Mouse (Mus musculus): ENCODE measurements around the gene Gm5965. TPM values are rescaled to one million over a fixed set of nuclear protein-coding genes. Genes with fewer than 3 reads are reported as not detected.
"Not testable (repeated sequence)": the region's sequence is repeated elsewhere in the genome, so short reads cannot be mapped to it uniquely, and the experiment has no call there.

Gm5965 gene
- total RNA-seq (2021): not detected

DNA sequence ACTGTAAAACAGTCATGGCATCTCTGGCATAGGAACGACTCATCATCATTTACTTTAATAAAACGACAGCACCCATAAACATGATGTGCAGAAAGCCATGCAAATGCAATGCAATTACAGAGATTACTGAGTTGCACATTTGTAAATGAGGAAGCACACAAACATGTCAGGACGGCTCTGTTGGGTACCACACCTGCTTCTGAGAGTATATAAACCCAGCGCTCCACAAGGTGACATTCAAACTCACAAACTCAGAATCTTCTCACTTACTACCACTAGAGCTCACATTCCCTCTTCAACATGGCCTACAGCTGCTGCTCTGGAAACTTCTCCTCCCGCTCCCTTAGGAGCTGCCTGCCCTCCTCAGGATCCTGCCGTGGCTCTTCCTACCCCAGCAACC is at the start of gene Gm5965:
Gene Gm5965, plus strand, starts transcription at position 301 of the 400 bp plus-strand sequence.
- no peak for DNase-seq

GRCm38 (mm10) chr16:88728812-88729275 is 48.9 kb upstream of the Gm5965 start, which contains the start of gene Krtap13-1:
TSS of gene Krtap13-1 (plus strand) at chr16:88728862.
- peak; percentile 8 to 37 for DNase-seq

DNA sequence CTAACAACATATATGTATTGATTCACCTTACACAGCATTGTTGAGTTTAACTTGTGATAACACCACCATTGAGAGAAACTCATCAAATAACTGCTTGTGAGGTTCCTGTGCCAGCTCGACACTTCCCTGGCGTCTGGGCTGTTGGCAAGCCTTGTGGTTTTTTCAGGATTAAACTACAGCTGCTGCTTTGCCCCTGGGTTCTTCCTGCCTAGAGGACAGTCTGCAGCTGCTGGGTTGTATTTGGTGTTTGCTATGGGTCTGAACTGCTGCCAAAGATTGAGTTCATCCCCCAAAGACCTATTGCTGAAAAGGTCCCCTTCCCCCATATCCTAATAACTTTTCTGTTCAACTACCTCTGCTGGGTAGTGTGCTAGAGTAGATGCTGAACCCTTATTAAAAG is 42.3 kb upstream of the Gm5965 start:
- no peak for DNase-seq

DNA sequence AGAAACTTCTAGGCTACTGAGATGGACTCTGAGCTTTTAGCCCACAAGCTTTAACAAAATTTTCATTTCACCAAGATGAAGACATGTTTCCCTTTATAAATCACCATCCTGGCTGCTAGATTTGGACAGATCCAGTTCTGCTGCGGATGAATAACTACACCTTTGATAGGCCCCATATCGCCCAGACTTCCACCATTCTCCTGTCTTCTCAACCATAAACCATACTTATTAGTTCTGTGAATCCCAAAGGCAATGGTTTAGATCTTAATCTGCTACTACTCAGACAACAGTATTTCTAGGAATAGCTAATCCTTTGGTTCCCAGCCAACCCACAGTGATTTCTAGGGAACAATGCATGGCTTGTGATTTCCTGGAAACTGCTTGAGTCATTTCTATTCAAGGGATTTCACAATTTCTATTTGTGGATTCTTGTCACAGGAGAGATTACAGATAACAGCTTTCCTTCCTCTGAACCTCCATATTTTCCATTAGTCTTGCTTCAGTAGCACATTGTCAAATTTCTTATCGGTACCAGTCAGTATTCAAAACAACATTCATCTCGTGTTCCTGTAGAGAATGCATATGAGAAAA is 32.9 kb upstream of the Gm5965 start:
- DNase-seq: no peak

DNA sequence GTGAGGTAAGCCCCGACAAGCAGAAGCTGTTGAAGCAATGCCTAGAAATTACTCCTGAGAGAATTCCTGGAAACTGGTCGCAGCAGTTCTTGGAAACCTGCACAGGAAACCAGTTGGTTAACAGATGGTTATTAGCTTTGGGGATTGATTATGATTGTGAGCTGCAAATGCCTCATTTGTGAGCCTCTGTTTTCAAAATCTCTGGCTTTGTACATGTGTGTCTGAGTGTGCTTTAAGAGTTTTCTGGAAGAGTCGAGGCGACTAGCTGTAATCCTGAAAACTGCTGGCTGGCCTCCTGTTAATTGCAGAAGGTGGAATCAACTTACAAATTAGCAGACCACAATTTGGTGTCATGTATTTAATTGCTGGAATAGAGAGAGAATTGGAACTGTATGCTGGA is 29.8 kb upstream of the Gm5965 start:
- DNase-seq: peak; percentile 5 to 7

GRCm38 (mm10) chr16:88751535-88751934 is 26.2 kb upstream of the Gm5965 start, which contains the start of gene Krtap13:
TSS of gene Krtap13 (minus strand) at chr16:88751635.
- not testable (repeated sequence) for DNase-seq

DNA sequence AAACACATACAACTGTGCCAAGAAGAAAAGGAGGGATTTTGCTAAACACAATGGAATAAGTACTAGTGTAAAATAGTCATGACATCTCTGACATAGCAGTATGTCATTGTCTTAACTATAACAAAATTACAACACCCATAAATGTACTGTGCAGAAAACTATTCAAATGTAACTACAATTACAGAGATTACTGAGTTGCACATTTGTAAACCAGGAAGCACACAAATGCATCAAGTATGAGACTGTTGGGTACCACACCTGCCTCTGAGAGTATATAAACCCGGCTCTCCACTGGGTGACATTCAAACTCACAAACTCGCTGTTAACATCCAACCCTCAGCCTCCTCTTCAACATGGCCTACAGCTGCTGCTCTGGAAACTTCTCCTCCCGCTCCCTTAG is 19.1 kb upstream of the Gm5965 start, which contains the start of gene 2310034C09Rik:
Gene 2310034C09Rik, plus strand, starts transcription at position 301 of the 400 bp plus-strand sequence.
- not testable (repeated sequence) for DNase-seq

DNA sequence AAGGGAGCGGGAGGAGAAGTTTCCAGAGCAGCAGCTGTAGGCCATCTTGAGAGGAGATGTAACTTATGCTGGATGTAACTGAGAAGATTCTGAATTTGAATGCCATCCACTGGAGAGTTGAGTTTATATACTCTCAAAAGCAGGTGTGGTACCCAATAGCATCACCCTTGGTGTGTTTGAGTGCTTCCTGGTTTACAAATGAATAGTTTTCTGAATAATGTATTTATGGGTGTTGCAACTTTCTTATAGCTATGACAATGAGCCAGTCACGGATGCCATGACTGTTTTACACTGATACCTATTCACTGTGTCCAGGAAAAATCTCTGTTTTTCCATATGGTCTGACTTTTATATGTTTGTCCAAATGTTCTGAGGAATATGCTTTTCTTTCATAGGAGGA is 3.6 kb upstream of the Gm5965 start, which contains the start of gene 2310057N15Rik:
Gene 2310057N15Rik, minus strand, starts transcription at position 101 of the 400 bp plus-strand sequence.
- no peak for DNase-seq

DNA sequence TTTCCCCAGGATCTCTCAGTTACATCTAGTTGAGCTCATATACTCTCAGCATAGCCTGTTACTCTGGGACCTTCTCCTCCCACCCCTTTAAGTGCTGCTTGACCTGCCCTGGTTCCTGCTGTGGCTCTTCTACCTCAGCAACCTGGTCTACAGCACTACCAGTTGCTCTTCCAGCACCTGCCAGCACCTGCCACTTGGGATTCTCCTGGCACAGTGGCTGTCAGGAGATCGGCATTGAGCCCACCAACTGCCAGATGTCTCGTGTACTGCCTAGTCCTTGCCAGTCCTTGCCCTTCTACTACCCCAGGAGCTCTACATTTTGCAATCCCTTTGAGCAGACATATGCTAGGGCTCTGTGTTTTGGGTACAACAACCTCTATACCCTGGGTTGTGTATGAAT is 9.1 kb downstream of the Gm5965 start:
- DNase-seq: no peak

DNA sequence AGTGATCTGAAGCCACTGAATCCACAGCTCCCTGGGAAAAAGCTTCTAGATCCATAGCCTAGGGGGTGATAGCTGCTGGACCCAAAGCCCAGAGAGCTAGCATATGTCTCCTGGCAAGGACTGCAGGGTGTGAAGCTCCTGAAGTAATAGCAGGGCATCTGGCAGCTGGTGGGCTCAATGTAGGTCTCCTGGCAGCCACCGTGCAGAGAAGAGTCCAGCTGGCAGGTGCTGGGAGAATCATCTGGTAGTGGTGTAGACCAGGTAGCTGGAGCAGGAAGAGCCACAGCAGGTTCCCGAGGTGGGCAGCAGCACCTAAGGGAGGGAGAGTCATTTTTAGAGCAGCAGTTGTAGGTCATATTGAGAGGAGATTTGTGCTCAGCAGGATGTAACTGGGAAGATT is 34.1 kb downstream of the Gm5965 start, which contains the start of gene Gm20741:
Gene Gm20741, minus strand, starts transcription at position 394 of the 400 bp plus-strand sequence.
- DNase-seq: no peak

- no peak for DNase-seq
Observed at GRCm38 (mm10) chr16:88820066-88820465, 42.4 kb downstream of the Gm5965 start, which contains the start of gene Krtap15. TSS of gene Krtap15 (plus strand) at chr16:88820215.

GRCm38 (mm10) chr16:88823736-88824135 is 46.0 kb downstream of the Gm5965 start:
- DNase-seq: no peak

DNA sequence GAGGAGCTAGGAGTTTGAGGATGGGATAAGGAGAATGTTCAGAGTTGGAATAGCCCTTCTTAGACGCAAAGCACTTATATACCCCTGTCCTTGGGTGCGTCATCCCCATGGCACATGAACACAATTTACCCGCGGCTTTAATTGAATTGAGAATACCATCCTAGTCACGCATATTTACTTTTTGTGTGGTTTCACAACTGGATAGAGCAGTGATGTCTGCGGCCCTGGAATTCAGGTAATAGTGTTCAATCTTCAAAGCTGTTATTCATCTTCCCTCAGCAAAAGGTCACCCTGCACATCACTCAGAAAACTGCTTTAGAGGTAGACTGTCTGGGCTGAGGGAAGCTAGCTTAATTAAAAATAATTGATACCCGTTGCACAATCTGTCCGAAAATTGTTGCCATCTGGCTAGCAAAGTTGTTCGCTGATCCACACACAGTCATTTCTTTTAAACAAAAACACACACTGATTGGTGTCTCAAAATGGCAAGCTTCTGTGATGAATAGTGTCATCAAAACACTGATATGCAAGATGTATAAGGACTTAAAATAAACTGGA is 48.5 kb downstream of the Gm5965 start, which contains the start of gene Krtap14:
Gene Krtap14, minus strand, starts transcription at position 51 of the 558 bp plus-strand sequence.
- peak in 1 of 2 experiments; percentile 11 for DNase-seq

GRCm38 (mm10) chr16:88826978-88827377 is 49.3 kb downstream of the Gm5965 start:
- no peak for DNase-seq

Other genes starting within 250 kb of the Gm5965 start
- not detected for gene Cldn8, start 214.7 kb upstream of the Gm5965 start, total RNA-seq (2021)
- gene Krtap24-1, start 165.6 kb upstream of the Gm5965 start, total RNA-seq (2021): not detected
- gene 2310079G19Rik, start 150.2 kb upstream of the Gm5965 start, total RNA-seq (2021): not detected
- not detected for gene Krtap26-1, start 130.1 kb upstream of the Gm5965 start, total RNA-seq (2021)
- not detected for gene Krtap27-1, start 106.2 kb upstream of the Gm5965 start, total RNA-seq (2021)
- gene 2310061N02Rik, start 69.9 kb upstream of the Gm5965 start, total RNA-seq (2021): not detected
- gene Krtap13-1, start 49.0 kb upstream of the Gm5965 start, total RNA-seq (2021): not detected
- not detected for gene Krtap13, start 26.3 kb upstream of the Gm5965 start, total RNA-seq (2021)
- not detected for gene 2310034C09Rik, start 19.0 kb upstream of the Gm5965 start, total RNA-seq (2021)
- not detected for gene 2310057N15Rik, start 3.7 kb upstream of the Gm5965 start, total RNA-seq (2021)
- not detected for gene Gm20741, start 34.3 kb downstream of the Gm5965 start, total RNA-seq (2021)
- not detected for gene Krtap15, start 42.3 kb downstream of the Gm5965 start, total RNA-seq (2021)
- not detected for gene Krtap14, start 48.2 kb downstream of the Gm5965 start, total RNA-seq (2021)
- gene Krtap19-1, start 91.5 kb downstream of the Gm5965 start, total RNA-seq (2021): not detected
- gene Krtap19-2, start 96.4 kb downstream of the Gm5965 start, total RNA-seq (2021): not detected
- gene Krtap19-3, start 100.1 kb downstream of the Gm5965 start, total RNA-seq (2021): not detected
- not detected for gene Krtap19-4, start 107.2 kb downstream of the Gm5965 start, total RNA-seq (2021)
- gene Krtap19-5, start 118.6 kb downstream of the Gm5965 start, total RNA-seq (2021): not detected
- gene Krtap19-9b, start 154.4 kb downstream of the Gm5965 start, total RNA-seq (2021): not detected
- gene Krtap16-3, start 185.0 kb downstream of the Gm5965 start, total RNA-seq (2021): not detected
- gene Krtap22-2, start 232.9 kb downstream of the Gm5965 start, total RNA-seq (2021): not detected
- not detected for gene Gm10229, start 237.4 kb downstream of the Gm5965 start, total RNA-seq (2021)

Data from layer of hippocampus, postnatal 36 days (tissue).